Mouse (Mus musculus) embryonic facial prominence, embryonic 13.5 days (tissue): ENCODE measurements around the gene Tifa. TPM values are rescaled to one million over a fixed set of nuclear protein-coding genes. Genes with fewer than 3 reads are reported as not detected.

Source experiments
- ATAC-seq: fragments of 200-750 bp; cut with Nextera tagmentation; 2 replicates; pipeline ENCODE4 v1.8.0; 2017; ENCODE audit warnings: low read depth; ENCODE audit not compliant: insufficient number of reproducible peaks, insufficient read depth, low FRiP score, low TSS enrichment
- H3K27ac ChIP-seq: fragments of 300-500 bp; sonication (generic); 2 replicates; pipeline ENCODE4 v1.5.1; 2015; ENCODE audit warnings: moderate library complexity, mild to moderate bottlenecking, inconsistent platforms
- H3K27me3 ChIP-seq: fragments of 300-500 bp; sonication (generic); 2 replicates; pipeline ENCODE4 v1.6.1; 2015; ENCODE audit warnings: mild to moderate bottlenecking, inconsistent platforms
- H3K36me3 ChIP-seq: fragments of 300-500 bp; sonication (generic); 2 replicates; pipeline ENCODE4 v1.6.1; 2015; ENCODE audit warnings: mild to moderate bottlenecking, inconsistent platforms
- H3K4me1 ChIP-seq: fragments of 300-500 bp; sonication (generic); 2 replicates; pipeline ENCODE4 v1.6.1; 2015; ENCODE audit warnings: inconsistent platforms
- H3K4me2 ChIP-seq: fragments of 300-500 bp; sonication (generic); 2 replicates; pipeline ENCODE4 v1.6.1; 2015; ENCODE audit warnings: moderate library complexity, mild to moderate bottlenecking, inconsistent platforms
- H3K4me3 ChIP-seq: fragments of 300-500 bp; sonication (generic); 2 replicates; pipeline ENCODE4 v1.5.1; 2015; ENCODE audit warnings: mild to moderate bottlenecking, inconsistent platforms
- H3K9ac ChIP-seq: fragments of 300-500 bp; sonication (generic); 2 replicates; pipeline ENCODE4 v1.6.1; 2015; ENCODE audit warnings: mild to moderate bottlenecking, inconsistent platforms
- H3K9me3 ChIP-seq: fragments of 300-500 bp; sonication (generic); 2 replicates; pipeline ENCODE4 v1.6.1; 2016; ENCODE audit warnings: inconsistent platforms
- WGBS: fragments of 180-500 bp; shearing (Covaris S2); methylation state at CpG from one replicate; pipeline ENCODE4 v1.1.7; 2015; ENCODE audit warnings: mixed read lengths; 5-methylcytosine and 5-hydroxymethylcytosine counted together
- polyA plus RNA-seq: library from polyadenylated mRNA; unstranded; fragments of >200 nt; fragmentation: Nextera tagmentation; extraction: Ambion mirVana; gene quantifications from 2 replicates; pipeline ENCODE4 v1.2.1, GENCODE M21; 2015

Tifa gene
- polyA plus RNA-seq, 1 experiment from 2014 or later: 2.4 TPM

DNA sequence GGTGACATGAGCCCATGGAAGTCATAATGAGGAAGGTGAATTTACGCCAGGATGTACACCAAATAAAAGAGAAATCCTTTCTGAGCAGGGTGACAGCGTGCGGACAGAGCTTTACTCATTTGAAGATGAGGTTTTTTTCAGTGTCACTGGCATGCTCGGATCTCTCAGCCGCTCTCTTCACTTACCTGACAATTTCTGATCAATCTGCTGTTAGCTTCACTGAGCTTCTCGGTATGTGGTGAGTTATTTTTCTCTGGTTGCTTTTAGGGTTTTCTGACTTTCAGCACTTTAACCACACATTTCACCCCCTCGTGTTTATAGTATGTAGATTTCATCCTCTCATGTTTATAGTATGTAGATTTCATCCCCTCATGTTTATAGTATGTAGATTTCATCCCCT lies 85.5 kb downstream of the Tifa start:
- no peaks in the 10 kb centered on the region for H3K27me3 ChIP-seq
- no peak overlapping the region for H3K9ac ChIP-seq
- no peak overlapping the region for H3K4me2 ChIP-seq
- no peaks in the 10 kb centered on the region for H3K36me3 ChIP-seq
- H3K4me1 ChIP-seq: no peaks in the 10 kb centered on the region
- H3K9me3 ChIP-seq: no peaks in the 10 kb centered on the region
- WGBS: 81% methylated on average over 7 of the region's 7 CpGs
- no peak overlapping the region for H3K27ac ChIP-seq
- no peak for ATAC-seq
- no peak overlapping the region for H3K4me3 ChIP-seq

DNA sequence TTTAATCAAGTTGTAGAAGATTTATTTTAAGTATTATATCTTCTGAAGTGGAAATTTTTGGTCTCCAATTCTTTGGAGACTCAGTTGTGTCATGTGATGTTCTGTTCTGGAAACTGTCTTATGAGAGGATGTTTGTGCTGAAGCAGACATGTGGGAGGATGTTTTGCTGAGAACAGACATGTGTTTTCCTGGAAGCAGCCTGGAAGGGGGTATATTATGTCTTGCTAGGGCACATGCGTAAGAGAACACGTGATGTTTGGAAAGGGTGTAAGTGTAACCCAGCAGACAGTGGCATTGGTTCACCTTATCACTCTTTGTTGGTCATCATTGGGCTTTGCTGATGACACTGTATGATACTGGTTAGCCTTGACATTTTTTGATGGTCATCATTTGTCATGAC lies 85.9 kb downstream of the Tifa start:
- Histone ChIP-seq H3K27ac (no peak overlapping the region), H3K4me1 (no peaks in the 10 kb centered on the region), H3K4me2 (no peak overlapping the region), H3K4me3 (no peak overlapping the region), H3K27me3 (no peaks in the 10 kb centered on the region), H3K9ac (no peak overlapping the region), H3K9me3 (no peaks in the 10 kb centered on the region), H3K36me3 (no peaks in the 10 kb centered on the region)
- no peak for ATAC-seq
- WGBS: 83% methylated on average over 2 of the region's 2 CpGs

DNA sequence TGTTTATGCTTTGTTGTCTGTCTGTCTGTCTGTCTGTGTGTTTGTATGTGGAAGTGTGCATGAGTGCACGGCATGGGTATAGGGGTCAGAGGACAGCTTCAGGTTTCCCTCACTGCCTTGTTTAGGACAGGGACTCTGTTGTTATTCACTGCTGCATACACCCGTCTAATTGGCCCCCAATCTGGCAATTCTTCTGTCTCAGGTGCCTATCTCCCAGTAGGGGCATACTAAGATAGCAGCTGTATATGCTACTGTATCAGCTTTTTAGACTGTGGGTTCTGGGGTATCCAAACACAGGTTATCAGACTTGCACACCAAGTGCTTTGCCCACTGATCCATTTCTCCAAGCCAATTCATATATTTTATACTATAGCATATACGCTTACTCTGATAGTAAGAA lies 90.4 kb downstream of the Tifa start:
- no peaks in the 10 kb centered on the region for H3K4me1 ChIP-seq
- H3K36me3 ChIP-seq: no peaks in the 10 kb centered on the region
- no peaks in the 10 kb centered on the region for H3K27me3 ChIP-seq
- H3K27ac ChIP-seq: no peak overlapping the region
- WGBS: 73% methylated on average over 3 of the region's 3 CpGs
- no peak overlapping the region for H3K4me3 ChIP-seq
- no peak overlapping the region for H3K4me2 ChIP-seq
- H3K9ac ChIP-seq: no peak overlapping the region
- no peak for ATAC-seq
- H3K9me3 ChIP-seq: no peaks in the 10 kb centered on the region

DNA sequence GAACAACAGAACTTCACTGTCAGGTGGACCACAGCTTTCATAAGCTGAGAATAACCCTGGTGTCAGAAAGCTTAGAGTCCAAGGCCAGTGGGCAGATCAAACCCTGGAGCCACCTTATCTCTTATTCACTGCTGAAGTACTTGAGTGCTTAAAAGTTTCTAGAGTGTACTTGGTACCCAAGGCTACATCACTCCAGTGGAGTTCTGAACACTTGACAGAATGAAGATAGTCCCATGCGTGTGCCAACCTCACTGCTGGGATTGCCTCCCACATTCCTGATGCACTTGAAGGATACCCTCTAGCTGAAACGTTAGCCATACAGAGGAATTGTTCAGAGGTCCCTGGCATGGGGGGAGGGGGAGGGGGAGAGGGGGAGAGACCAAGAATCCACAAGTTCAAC lies 92.1 kb downstream of the Tifa start:
- no peak overlapping the region for H3K27ac ChIP-seq
- no peaks in the 10 kb centered on the region for H3K27me3 ChIP-seq
- no peaks in the 10 kb centered on the region for H3K36me3 ChIP-seq
- H3K4me2 ChIP-seq: no peak overlapping the region
- no peak overlapping the region for H3K4me3 ChIP-seq
- no peaks in the 10 kb centered on the region for H3K4me1 ChIP-seq
- WGBS: 68% methylated on average over 2 of the region's 2 CpGs
- H3K9ac ChIP-seq: no peak overlapping the region
- H3K9me3 ChIP-seq: no peaks in the 10 kb centered on the region
- no peak for ATAC-seq

Other genes with a start within 250 kb of the Tifa start
- gene Larp7, start 236.5 kb upstream of the Tifa start, polyA plus RNA-seq: 60.0 and 69.1 TPM in 2 replicates
- gene Zgrf1, start 236.3 kb upstream of the Tifa start, polyA plus RNA-seq: 12.0 and 12.2 TPM in 2 replicates
- 0.26 and 0.32 TPM in 2 replicates for gene Neurog2, start 156.7 kb upstream of the Tifa start, polyA plus RNA-seq
- gene Alpk1, start 9.3 kb upstream of the Tifa start, polyA plus RNA-seq: 2.3 and 3.0 TPM in 2 replicates
- 55.4 and 57.9 TPM in 2 replicates for gene Ap1ar, start 47.7 kb downstream of the Tifa start, polyA plus RNA-seq
- gene Fam241a, start 106.5 kb downstream of the Tifa start, polyA plus RNA-seq: 5.5 and 7.5 TPM in 2 replicates